Mouse (Mus musculus) thymus, adult 2 months (tissue): ENCODE measurements around the gene Fam178b. TPM values are rescaled to one million over a fixed set of nuclear protein-coding genes. Genes with fewer than 3 reads are reported as not detected.

ENCODE experiments used
- DNase-seq: peaks from one replicate; pipeline ENCODE4 v3.0.0; 2021
- H3K27ac ChIP-seq: fragments of 200-500 bp; 2 replicates; pipeline ENCODE4 v1.5.1; 2012; ENCODE audit warnings: low read length, control low read depth; ENCODE audit not compliant: control insufficient read depth, insufficient read depth
- H3K27me3 ChIP-seq: fragments of 200-500 bp; 2 replicates; pipeline ENCODE4 v1.6.1; 2012; ENCODE audit warnings: mild to moderate bottlenecking, low read length, moderate library complexity, mixed read lengths; ENCODE audit not compliant: control insufficient read depth, insufficient read depth
- H3K36me3 ChIP-seq: fragments of 200-500 bp; 2 replicates; pipeline ENCODE4 v1.6.1; 2012; ENCODE audit warnings: mild to moderate bottlenecking, low read length, moderate library complexity; ENCODE audit not compliant: control insufficient read depth, insufficient read depth
- H3K4me1 ChIP-seq: fragments of 200-500 bp; replicated peaks from 2 replicates; pipeline ENCODE4 v1.6.1; 2012; ENCODE audit warnings: low read length; ENCODE audit not compliant: control insufficient read depth, insufficient read depth
- H3K4me3 ChIP-seq: fragments of 200-500 bp; 2 replicates; pipeline ENCODE4 v1.5.1; 2012; ENCODE audit warnings: mild to moderate bottlenecking, low read length, control low read depth, moderate library complexity; ENCODE audit not compliant: control insufficient read depth, insufficient read depth
- CTCF ChIP-seq: fragments of 200-500 bp; IDR thresholded peaks from 2 replicates; pipeline ENCODE4 v1.5.1; 2012; ENCODE audit warnings: mild to moderate bottlenecking, control low read depth, low read length, moderate library complexity, borderline replicate concordance; ENCODE audit not compliant: control insufficient read depth, poor library complexity, insufficient read depth; ENCODE audit errors: extremely low read depth
- POLR2A ChIP-seq: fragments of 200-500 bp; IDR thresholded peaks from 2 replicates; pipeline ENCODE4 v1.6.1; 2012; ENCODE audit warnings: mild to moderate bottlenecking, low read length, control low read depth, moderate library complexity; ENCODE audit not compliant: control insufficient read depth, poor library complexity, insufficient read depth; ENCODE audit errors: extremely low read depth
- WGBS: fragments of 180-500 bp; shearing (Covaris S2); methylation state at CpG from one replicate; pipeline ENCODE4 v1.1.7; 2018; 5-methylcytosine and 5-hydroxymethylcytosine counted together
- polyA plus RNA-seq: library from polyadenylated mRNA; depleted of rRNA; stranded (reverse); fragments of >200 nt; gene quantifications from 2 replicates; pipeline ENCODE4 v1.2.3, GENCODE M21; 2012

The Fam178b gene
- polyA plus RNA-seq, 1 experiment, result 1.9 TPM

DNA sequence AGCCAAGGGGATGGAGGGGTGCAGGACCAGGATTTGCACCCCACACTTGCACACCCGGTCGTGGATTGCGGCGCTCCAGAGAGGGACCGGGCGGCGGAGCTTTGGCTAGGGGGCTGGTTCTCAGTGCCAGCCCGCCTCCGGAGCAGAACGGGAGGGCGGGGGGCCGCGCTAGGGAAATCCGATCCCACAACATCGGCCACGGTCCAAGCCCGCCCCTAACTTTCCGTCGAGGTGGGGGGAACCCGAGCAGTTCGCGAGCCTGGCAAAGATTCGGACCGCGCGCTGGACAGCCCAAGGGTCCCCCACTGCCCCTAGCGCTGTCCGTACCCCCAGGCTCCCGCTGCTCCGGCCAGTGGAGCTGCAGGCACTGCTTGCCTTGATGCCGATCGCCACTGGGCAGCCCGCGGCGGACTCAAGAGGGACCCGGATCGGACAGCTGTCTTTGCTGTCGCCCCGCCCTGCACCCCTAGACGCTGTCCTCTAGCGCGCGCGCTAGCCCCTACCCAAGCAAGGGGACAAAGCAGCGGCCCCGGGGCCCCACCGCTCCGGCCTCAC, 125.4 kb downstream of the Fam178b start:
- Histone ChIP-seq H3K36me3 (no peaks in the 10 kb centered on the region), H3K4me1 (peaks cover 39% of the 10 kb centered on the region), H3K4me3 (peak overlapping the region; percentile 57), H3K27me3 (no peaks in the 10 kb centered on the region; the same call in 1 of the 2 replicates), H3K27ac (no peak overlapping the region)
- WGBS, result under 1% methylated on average over 48 of the region's 48 CpGs
- TF ChIP-seq CTCF, result no peak
- no peak for TF ChIP-seq POLR2A
- peak; percentile 46 for DNase-seq

DNA sequence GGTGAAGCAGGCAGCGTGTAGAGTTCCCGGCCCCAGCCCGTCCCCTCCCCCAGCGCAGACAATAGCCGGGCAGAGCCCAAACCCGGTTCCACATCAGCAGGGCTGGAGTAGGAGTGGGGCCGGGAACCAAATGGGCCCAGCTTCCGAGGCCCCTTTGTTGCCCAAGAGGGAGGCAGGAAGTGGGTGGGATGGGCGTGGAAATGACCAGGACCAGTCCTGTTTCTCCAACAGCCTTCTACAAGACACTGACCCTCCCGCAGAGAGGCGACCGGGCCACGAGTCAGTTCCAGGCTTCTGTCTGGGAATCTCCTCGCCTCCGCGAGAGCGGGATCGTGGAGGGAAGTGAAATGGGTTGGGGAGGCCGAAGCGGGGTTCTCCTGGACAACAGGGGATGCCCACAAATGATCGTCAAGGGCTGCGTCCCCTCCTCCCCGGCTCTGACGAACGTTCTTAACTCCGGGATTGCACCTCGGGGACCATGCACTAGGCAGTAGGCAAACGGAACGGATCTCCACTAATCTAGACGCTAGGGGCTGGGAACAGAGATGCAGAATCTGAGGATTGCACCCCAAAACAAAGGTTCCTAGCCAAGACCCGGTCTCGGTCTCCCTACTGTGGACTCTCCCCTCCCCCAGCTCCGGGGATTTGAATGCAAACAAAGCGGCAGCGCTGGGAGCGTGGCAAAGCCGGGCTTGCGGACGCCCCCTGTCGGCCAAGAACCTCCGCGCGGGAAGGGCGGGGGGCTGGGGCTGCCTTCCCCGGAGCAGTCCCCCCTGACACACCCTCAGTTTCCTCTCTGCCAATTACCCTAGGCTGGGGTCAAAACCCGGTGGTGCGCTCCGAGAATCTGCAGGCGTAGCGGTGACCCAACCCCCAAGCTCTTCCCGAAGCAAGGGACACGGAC, 126.2 kb downstream of the Fam178b start:
- peak; percentile 90 for DNase-seq
- TF ChIP-seq POLR2A (no peak), CTCF (peak; percentile 94)
- under 1% methylated on average over 52 of the region's 52 CpGs for WGBS

DNA sequence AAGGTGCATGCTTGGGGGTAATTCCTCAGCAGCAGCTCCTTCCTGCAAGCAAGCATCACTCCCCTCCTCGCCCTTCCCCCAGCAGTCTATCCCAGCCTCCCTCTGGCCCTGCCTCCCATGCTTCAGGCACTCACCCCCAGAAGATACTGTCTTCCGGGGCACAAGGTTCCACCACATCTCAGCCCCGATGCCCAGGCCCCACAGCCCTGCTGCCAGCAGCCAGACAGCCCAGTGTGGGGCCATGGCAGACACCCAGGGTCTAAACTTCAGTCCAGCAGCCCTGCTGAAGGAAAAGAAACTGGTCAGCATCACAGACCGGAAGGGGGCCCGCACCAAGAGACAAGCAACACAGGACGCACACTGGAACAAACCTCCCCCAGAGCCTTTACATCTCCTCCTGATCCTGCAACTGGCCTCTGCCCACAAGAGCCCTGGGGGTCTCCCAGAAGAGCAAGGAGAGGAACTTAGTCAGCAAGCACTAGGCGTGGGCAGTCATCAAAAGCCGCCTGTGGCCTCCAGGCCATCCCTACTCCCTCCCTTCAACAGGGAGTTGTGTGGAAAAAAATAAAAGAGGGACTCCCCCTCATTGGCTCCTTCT, 127.1 kb downstream of the Fam178b start:
- DNase-seq, result peak; percentile 16
- WGBS, result 43% methylated on average over 8 of the region's 8 CpGs
- no peaks in the 10 kb centered on the region; the same call in 1 of the 2 replicates for H3K27me3 ChIP-seq
- TF ChIP-seq CTCF (no peak), POLR2A (no peak)
- no peak overlapping the region for H3K27ac ChIP-seq
- peaks cover 39% of the 10 kb centered on the region for H3K4me1 ChIP-seq
- H3K36me3 ChIP-seq, result no peaks in the 10 kb centered on the region
- H3K4me3 ChIP-seq, result peak overlapping the region; percentile 57

More for the DNA sequence above, 126.2 kb downstream of the Fam178b start:
- H3K36me3 ChIP-seq, result no peaks in the 10 kb centered on the region
- no peaks in the 10 kb centered on the region; the same call in 1 of the 2 replicates for H3K27me3 ChIP-seq
- H3K4me1 ChIP-seq, result peaks cover 39% of the 10 kb centered on the region
- H3K4me3 ChIP-seq, result peak overlapping the region; percentile 57
- no peak overlapping the region for H3K27ac ChIP-seq

DNA sequence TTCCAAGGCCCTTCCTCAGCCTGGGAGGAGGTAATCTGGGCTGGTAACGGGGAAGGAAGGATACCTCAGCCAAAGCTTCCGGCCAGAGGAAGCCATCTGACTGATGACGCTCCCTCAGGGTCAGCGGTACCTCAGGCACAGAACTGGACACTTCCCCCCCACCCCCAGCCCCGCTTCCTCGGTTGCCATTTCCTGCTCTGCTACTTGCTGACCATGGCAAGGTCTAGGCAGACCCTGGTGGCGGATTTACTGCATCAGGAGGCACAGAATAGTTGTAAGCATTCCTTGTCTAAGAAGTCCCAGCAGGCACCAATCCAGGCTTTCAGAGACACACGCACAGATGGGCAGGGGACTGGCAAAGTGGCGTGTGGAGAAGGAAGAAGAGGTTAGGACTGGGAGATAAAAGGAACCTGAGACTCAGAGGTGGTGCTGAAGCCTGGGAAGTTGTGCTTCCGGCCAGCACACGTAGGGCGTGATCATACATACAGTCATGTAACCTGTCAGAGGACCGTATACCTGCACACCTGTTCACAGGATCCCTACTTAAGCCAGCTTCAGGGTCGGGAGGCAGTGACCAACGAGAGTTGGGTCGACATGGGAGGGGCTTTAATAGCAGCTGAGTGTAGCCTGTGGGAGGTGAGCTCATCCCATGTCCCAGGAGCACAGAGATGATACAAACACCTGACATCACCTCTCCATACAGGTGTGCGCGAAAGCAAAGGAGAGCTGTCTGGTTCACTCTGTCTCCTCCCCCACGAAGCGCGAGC, 128.2 kb downstream of the Fam178b start:
- TF ChIP-seq CTCF (no peak), POLR2A (no peak)
- no peak overlapping the region for H3K27ac ChIP-seq
- peaks cover 37% of the 10 kb centered on the region for H3K4me1 ChIP-seq
- H3K27me3 ChIP-seq, result no peaks in the 10 kb centered on the region; the same call in 1 of the 2 replicates
- WGBS, result 89% methylated on average over 21 of the region's 21 CpGs
- no peaks in the 10 kb centered on the region for H3K36me3 ChIP-seq
- H3K4me3 ChIP-seq, result no peak overlapping the region
- DNase-seq, result no peak

DNA sequence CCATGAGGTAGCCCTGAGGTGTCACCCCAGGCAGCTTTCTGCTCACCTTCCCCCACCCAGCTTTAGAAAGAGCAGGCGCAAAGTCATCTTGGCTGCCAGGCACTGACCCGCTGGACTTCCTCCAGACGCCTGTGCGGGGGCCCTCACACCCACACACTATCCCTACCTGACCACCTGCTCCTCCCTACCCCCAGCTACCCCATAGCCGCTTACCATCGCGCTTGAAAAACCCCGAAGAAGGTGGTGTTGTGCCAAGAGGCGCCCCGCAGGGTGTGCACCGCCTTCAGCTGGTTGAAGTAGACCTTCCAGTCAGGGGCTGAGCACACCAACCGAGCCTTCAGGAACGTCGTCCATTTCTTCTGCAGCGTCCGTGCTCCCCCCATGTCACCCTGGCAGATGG, 130.5 kb downstream of the Fam178b start:
- Histone ChIP-seq H3K36me3 (no peaks in the 10 kb centered on the region), H3K4me1 (peaks cover 20% of the 10 kb centered on the region), H3K4me3 (no peak overlapping the region), H3K27ac (no peak overlapping the region), H3K27me3 (no peaks in the 10 kb centered on the region; the same call in 1 of the 2 replicates)
- DNase-seq, result no peak
- 83% methylated on average over 16 of the region's 16 CpGs for WGBS
- no peak for TF ChIP-seq CTCF
- no peak for TF ChIP-seq POLR2A

DNA sequence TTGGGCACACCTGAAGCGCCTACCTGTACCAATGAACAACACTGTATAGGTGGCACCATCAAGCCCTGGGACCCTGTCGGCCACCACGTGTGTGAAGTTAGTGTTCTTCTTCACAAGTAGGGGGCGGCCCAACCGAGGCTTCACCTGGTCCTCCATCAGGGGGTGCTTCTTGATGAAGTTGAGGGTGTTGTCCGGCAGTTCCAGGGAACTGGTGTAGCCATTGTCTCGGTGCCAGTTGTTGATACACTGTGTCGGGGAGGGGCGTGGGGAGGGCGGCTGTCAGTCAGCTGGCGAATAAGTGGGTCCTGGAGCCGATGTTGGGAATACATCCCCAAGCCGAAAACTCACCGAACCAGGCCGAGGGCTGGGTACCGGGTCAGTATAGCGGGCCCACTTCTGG, 131.1 kb downstream of the Fam178b start:
- H3K36me3 ChIP-seq, result no peaks in the 10 kb centered on the region
- no peak for TF ChIP-seq POLR2A
- TF ChIP-seq CTCF, result no peak
- H3K27ac ChIP-seq, result no peak overlapping the region
- WGBS, result 92% methylated on average over 17 of the region's 17 CpGs
- no peaks in the 10 kb centered on the region for H3K27me3 ChIP-seq
- H3K4me3 ChIP-seq, result no peak overlapping the region
- DNase-seq, result no peak
- H3K4me1 ChIP-seq, result peaks cover 15% of the 10 kb centered on the region
